Comparison of ENCODE assay signal across 19 mouse cellular contexts in genomic region chr9:89970886-89971486, GRCm38 (mm10).
A peak's percentile ranks its signal among the peaks of the same experiment; 100 is the strongest.
DNase-seq lines count a peak whose midpoint lies in the region; ATAC-seq lines count a peak whose summit lies in the region.
"Had no signal": no experiment of that assay in that cellular context is flagged by ENCODE, and none has a peak within 500 bp of the region (broad histone marks: within the 10 kb centered on the region; RNA-seq: fewer than 3 reads in every experiment).

No protein-coding gene starts in this region.

- no peak overlapping the region for H3K27ac ChIP-seq in embryonic facial prominence, embryonic 12.5 days
- H3K27ac ChIP-seq in embryonic facial prominence, embryonic 10.5 days (replicated peaks): no peak overlapping the region
- H3K27ac ChIP-seq in midbrain, embryonic 11.5 days (ENCODE audit: low read depth, low read length): no peak overlapping the region
- no peak overlapping the region for H3K27ac ChIP-seq in midbrain, embryonic 15.5 days
- H3K27ac ChIP-seq: embryonic facial prominence, embryonic 15.5 days; forebrain, embryonic 15.5 days; hindbrain, embryonic 12.5 days had no signal

- no peaks in the 10 kb centered on the region for H3K4me1 ChIP-seq in embryonic facial prominence, embryonic 12.5 days
- no peaks in the 10 kb centered on the region for H3K4me1 ChIP-seq in embryonic facial prominence, embryonic 10.5 days
- H3K4me1 ChIP-seq in midbrain, embryonic 11.5 days (ENCODE audit: control insufficient read depth, insufficient read depth, low read length): no peaks in the 10 kb centered on the region
- H3K4me1 ChIP-seq in midbrain, embryonic 15.5 days: no peaks in the 10 kb centered on the region
- H3K4me1 ChIP-seq: hindbrain, embryonic 12.5 days had no signal

- ATAC-seq in embryonic facial prominence, embryonic 12.5 days (ENCODE audit: insufficient number of reproducible peaks, insufficient read depth, low FRiP score, low TSS enrichment): 0 out of 2 replicates have a peak, but pooled peaks have one; percentile 11
- no peak for ATAC-seq in midbrain, embryonic 11.5 days (ENCODE audit: low FRiP score)
- no peak for ATAC-seq in midbrain, embryonic 15.5 days (replicated peaks)
- peak; percentile 38 for ATAC-seq in common myeloid progenitor, adult 5-6 weeks (replicated peaks; ENCODE audit: low read depth, poor library complexity, severe bottlenecking)
- ATAC-seq: forebrain, embryonic 15.5 days; hindbrain, embryonic 16.5 days; inflammation-experienced regulatory T-cells, adult 6 months had no signal

- H3K4me3 ChIP-seq in embryonic facial prominence, embryonic 12.5 days: no peak overlapping the region
- H3K4me3 ChIP-seq in embryonic facial prominence, embryonic 10.5 days: no peak overlapping the region
- H3K4me3 ChIP-seq in midbrain, embryonic 11.5 days (ENCODE audit: low read depth, low read length): no peak overlapping the region
- no peak overlapping the region for H3K4me3 ChIP-seq in midbrain, embryonic 15.5 days
- H3K4me3 ChIP-seq: embryonic facial prominence, embryonic 15.5 days; forebrain, embryonic 15.5 days; hindbrain, embryonic 12.5 days had no signal

- no peak for DNase-seq in embryonic facial prominence, embryonic 10.5 days (ENCODE audit: low spot score)
- peak; percentile 39 for DNase-seq in midbrain, embryonic 11.5 days (ENCODE audit: low spot score, missing footprints)
- peak; percentile 15 for DNase-seq in splenic B cell, adult 2 months (ENCODE audit: low read depth, low spot score)
- no peak for DNase-seq in cerebellum, postnatal 36 days
- DNase-seq: adrenal gland, adult 8-10 months; adrenal gland, postnatal 36 days; cerebellum, adult 8-10 months; cerebellum, postnatal 14 days; gastrocnemius, postnatal 14 days; heart, postnatal 10 days; heart, postnatal 4 days had no signal

- H3K9ac ChIP-seq in embryonic facial prominence, embryonic 12.5 days: no peak overlapping the region
- H3K9ac ChIP-seq in midbrain, embryonic 11.5 days (ENCODE audit: low read length): no peak overlapping the region
- no peak overlapping the region for H3K9ac ChIP-seq in midbrain, embryonic 15.5 days
- H3K9ac ChIP-seq: embryonic facial prominence, embryonic 15.5 days; forebrain, embryonic 15.5 days; hindbrain, embryonic 12.5 days had no signal

- no peaks in the 10 kb centered on the region for H3K9me3 ChIP-seq in embryonic facial prominence, embryonic 12.5 days
- H3K9me3 ChIP-seq in embryonic facial prominence, embryonic 10.5 days: no peaks in the 10 kb centered on the region
- H3K9me3 ChIP-seq in midbrain, embryonic 11.5 days (ENCODE audit: control insufficient read depth, low read length): no peaks in the 10 kb centered on the region
- no peaks in the 10 kb centered on the region for H3K9me3 ChIP-seq in midbrain, embryonic 15.5 days
- H3K9me3 ChIP-seq: embryonic facial prominence, embryonic 15.5 days; forebrain, embryonic 15.5 days; hindbrain, embryonic 12.5 days had no signal

- H3K36me3 ChIP-seq in embryonic facial prominence, embryonic 12.5 days: no peaks in the 10 kb centered on the region
- no peaks in the 10 kb centered on the region for H3K36me3 ChIP-seq in embryonic facial prominence, embryonic 10.5 days (replicated peaks)
- no peaks in the 10 kb centered on the region for H3K36me3 ChIP-seq in midbrain, embryonic 11.5 days (ENCODE audit: control insufficient read depth, insufficient read depth, low read length)
- no peaks in the 10 kb centered on the region for H3K36me3 ChIP-seq in midbrain, embryonic 15.5 days (replicated peaks)
- no peaks in the 10 kb centered on the region for H3K36me3 ChIP-seq in splenic B cell, adult 2 months (ENCODE audit: control insufficient read depth, insufficient read depth, low read length, poor library complexity, severe bottlenecking)
- H3K36me3 ChIP-seq: embryonic facial prominence, embryonic 15.5 days; forebrain, embryonic 15.5 days; hindbrain, embryonic 12.5 days had no signal

- no peaks in the 10 kb centered on the region for H3K27me3 ChIP-seq in embryonic facial prominence, embryonic 12.5 days
- no peaks in the 10 kb centered on the region; the same call in 1 of the 2 replicates for H3K27me3 ChIP-seq in embryonic facial prominence, embryonic 10.5 days (replicated peaks; ENCODE audit: low read depth, poor library complexity, severe bottlenecking)
- no peaks in the 10 kb centered on the region for H3K27me3 ChIP-seq in midbrain, embryonic 11.5 days (ENCODE audit: control insufficient read depth, insufficient read depth, low read length)
- H3K27me3 ChIP-seq in midbrain, embryonic 15.5 days (replicated peaks): no peaks in the 10 kb centered on the region
- H3K27me3 ChIP-seq in splenic B cell, adult 2 months (ENCODE audit: control insufficient read depth, insufficient read depth, low read length, poor library complexity, severe bottlenecking): no peaks in the 10 kb centered on the region
- H3K27me3 ChIP-seq: embryonic facial prominence, embryonic 15.5 days; forebrain, embryonic 15.5 days; hindbrain, embryonic 12.5 days had no signal

- no peak overlapping the region for H3K4me2 ChIP-seq in embryonic facial prominence, embryonic 12.5 days (replicated peaks)
- H3K4me2 ChIP-seq in midbrain, embryonic 11.5 days: no peak overlapping the region
- H3K4me2 ChIP-seq in midbrain, embryonic 15.5 days: no peak overlapping the region
- H3K4me2 ChIP-seq: embryonic facial prominence, embryonic 15.5 days; forebrain, embryonic 15.5 days; hindbrain, embryonic 12.5 days had no signal

- WGBS in embryonic facial prominence, embryonic 12.5 days: 82% methylated on average over 11 of the region's 11 CpGs
- 81% methylated on average over 11 of the region's 11 CpGs for WGBS in embryonic facial prominence, embryonic 10.5 days
- 83% methylated on average over 11 of the region's 11 CpGs for WGBS in midbrain, embryonic 11.5 days
- 86% methylated on average over 11 of the region's 11 CpGs for WGBS in midbrain, embryonic 15.5 days

Comparison
In these comparisons a context has a peak if more than half of its experiments do, and no peak if none do; other contexts are left out.
1. ATAC-seq: peak in embryonic facial prominence, embryonic 12.5 days (single experiment) and common myeloid progenitor, adult 5-6 weeks (single experiment); none in midbrain, embryonic 11.5 days (single experiment) and midbrain, embryonic 15.5 days (single experiment).
2. DNase-seq: peak in midbrain, embryonic 11.5 days (single experiment) and splenic B cell, adult 2 months (single experiment); none in embryonic facial prominence, embryonic 10.5 days (single experiment) and cerebellum, postnatal 36 days (0 of 2).